Mouse (Mus musculus): ENCODE measurements around the gene Trim80.

Trim80 gene

DNA sequence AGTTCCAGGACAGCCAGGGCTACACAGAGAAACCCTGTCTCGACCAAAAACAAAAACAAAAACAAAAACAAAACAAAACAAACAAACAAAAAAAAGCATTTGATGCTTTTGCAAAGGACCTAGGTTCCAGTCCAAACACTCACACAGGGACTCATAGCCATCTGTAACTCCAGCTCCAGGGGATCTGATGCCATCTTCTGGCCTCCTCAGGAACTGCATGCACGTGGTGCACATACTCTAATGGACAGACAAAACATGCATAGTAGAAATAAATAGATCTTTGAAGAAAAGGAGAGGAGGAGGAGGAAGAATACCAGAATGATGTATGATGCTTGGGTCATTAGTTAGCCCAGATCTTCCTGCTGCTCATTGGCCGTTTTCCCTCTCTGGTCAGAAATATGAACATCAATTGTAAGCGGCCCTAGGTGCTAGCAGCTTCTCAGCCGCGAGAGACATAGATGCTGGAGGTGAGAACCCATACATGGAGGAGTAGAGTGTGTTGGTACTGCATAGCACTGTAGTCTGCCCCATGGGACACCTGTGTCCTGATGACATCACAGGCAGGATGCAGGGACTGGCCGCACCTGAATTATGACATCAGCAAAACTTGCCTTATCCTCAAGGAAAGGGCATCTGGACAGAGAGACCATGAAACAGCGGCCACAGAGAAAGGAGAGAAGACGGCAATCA lies at the start of gene Trim80:
Gene Trim80 (plus strand): TSS at position 640 of the 690 bp plus-strand sequence.
- DNase-seq (ENCODE audit: low read depth), result no peak

DNA sequence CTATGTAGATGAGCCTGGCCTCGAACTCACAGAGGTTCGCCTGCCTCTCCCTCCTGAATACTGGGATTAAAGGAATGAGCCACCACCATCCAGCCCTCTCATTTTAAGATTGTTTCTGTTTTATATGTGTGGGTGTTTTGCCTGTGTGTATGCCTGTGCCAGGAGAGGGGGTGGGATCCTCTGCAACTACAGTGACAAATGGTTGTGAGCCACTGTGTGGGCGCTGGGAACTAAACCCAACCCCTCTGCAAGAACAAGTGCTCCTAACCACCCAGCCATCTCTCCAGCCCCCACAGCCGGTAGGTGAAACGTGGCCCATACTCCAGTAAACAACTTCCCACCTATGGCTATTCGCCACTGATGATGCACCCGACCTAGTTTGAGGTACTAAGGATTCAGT lies 49.0 kb upstream of the Trim80 start:
- no peak for DNase-seq (ENCODE audit: low read depth)

DNA sequence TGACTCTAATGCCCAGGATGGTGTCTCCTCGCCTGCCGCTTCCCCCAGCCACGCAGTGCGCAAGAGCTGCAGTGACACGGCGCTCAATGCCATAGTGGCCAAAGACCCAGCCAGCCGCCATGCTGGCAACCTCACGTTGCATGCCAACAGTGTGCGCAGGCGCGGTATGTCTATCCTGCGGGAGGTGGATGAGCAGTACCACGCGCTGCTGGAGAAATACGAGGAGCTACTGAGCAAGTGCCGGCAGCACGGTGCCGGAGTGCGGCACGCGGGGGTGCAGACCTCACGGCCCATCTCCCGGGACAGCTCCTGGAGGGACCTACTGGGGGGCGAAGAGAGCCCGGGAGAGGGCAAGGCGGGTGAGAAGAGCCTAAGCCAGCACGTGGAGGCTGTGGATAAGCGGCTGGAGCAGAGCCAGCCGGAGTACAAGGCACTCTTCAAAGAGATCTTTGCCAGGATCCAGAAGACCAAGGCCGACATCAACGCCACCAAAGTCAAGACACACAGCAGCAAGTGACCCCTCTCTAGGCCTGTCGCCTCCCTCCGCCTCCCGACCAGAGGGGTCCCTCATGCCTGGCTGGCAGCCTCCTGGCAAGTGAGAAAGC lies 46.5 kb upstream of the Trim80 start:
- DNase-seq (ENCODE audit: low read depth), result no peak

DNA sequence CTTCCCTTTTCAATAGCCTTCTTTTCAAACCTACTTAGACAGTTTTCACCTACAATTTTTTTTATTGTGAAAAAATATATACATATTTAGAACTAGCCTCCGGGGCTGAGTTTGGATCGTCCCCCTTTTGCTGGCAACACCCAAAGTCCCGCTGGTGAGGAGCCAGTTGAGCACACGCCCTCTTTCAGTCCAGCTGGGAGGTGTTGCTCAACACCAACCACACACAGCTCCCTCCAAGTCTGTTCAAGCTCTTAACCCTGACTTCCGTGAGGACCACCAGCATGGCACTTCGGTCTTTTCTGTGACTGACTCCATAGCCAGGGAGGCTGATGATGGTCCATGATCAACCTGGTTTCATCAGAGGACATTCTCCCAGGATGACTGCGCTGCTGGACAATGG lies 42.3 kb upstream of the Trim80 start:
- no peak for DNase-seq (ENCODE audit: low read depth)

DNA sequence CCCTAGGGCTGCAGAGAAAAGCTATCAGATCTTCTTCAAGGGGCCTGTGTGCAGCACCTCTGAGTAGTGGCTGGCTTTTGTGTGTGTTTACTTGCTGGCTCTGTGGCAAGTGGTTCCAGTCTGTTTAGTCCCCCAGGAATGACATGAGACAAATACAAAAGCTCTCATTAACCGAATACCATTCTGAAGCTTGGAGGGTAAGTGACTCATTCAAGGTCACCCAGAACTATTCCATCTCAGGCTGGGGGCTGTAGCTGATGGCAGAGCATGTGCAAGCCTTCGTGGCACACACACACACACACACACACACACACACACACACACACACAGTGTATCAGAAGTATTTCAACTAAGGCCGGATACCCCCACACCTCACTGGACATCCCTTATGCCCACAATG lies 40.2 kb upstream of the Trim80 start:
- no peak for DNase-seq (ENCODE audit: low read depth)

DNA sequence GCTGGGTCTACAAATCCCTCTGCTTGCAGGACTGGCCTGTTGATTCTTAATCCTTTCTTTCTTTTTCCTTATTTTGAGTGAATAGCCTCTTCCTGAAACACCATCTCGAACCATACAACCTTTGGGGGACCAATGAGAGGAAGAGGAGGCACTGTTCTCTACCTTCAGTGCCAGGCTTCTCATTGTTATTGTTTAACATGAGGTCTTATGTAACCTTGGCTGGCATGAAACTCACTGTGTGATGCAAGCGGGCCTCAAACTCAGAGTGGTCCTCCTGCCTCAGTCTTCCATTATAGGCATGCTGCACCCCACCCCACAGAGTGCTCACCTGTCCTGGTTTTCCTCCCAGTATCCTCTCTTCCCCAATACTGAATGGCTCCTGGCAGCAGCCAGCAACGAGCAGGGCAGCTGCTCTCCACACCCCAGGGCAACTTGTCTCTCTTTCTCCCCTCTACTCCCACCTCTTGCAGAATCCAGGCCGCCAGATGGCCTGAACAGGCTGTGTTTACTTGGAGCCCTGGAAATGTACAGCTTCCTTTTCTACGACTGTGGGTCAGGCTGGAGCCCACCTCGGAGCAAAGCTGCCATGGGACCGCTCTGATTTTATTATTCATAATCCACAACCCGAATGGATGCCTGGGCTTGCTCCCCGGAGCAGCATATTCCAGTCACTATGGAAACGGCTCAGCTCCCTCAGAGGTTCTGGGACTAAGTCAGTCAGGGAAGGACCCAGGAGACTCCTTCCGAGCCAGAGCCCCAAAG lies 39.5 kb upstream of the Trim80 start:
- DNase-seq (ENCODE audit: low read depth), result no peak

DNA sequence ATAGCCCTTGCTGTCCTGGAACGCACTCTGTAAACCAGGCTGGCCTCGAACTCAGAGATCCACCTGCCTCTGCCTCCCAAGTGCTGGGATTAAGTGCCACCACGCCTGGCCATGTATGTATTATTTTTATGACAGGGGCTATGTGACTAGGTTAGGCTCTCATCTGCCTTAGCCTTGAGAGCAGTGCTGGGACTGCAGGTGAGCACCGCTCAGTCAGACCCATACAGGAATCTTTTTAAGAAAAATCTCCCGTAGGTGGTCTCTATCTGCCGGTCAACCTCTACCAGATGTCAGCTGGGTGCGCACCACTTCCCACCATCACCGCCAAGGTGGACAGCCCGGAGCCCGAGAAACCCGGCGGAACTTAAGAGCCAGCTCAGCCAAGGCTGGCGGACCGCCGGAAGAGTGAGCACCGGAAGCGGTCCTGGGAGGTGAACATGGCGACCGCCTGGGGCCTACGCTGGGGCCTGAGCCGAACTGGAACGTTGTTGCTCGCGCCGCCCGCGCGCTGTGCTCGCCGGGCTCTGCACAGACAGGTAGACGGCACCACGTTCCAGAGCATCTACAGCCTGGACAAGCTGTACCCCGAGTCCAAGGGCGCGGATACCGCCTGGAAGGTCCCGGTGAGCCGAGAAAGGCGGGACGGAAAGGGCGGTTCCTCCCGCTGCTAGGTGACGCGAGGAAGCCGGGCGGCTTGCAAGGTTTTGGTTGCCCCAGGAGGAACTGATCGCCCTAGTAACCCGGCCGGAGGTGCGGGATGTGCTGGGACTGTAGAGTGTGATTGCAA lies 36.8 kb upstream of the Trim80 start, which contains the start of gene Mrpl58:
Gene Mrpl58 (plus strand): TSS at position 415 of the 787 bp plus-strand sequence.
- peak; percentile 87 for DNase-seq (ENCODE audit: low read depth)

DNA sequence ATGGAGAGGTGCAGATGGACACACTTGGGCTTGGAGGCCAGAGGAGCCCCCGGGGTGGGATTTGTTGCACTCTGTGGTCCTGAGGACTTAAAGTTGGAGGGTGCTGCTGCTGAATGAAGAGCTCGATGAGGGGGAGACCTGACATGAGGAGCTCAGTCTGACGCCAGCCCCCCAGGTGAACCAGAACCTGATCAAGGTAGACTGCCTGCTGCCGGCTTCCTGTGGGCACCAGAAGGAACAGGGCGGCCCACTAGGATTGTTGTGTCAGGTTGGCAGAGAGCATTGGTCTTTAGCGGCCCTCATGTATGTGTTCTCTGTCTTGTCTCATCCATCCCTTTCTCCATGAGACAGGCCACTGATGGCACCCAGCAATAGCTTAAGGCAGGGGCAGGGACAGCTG lies 34.6 kb upstream of the Trim80 start:
- DNase-seq (ENCODE audit: low read depth), result no peak

DNA sequence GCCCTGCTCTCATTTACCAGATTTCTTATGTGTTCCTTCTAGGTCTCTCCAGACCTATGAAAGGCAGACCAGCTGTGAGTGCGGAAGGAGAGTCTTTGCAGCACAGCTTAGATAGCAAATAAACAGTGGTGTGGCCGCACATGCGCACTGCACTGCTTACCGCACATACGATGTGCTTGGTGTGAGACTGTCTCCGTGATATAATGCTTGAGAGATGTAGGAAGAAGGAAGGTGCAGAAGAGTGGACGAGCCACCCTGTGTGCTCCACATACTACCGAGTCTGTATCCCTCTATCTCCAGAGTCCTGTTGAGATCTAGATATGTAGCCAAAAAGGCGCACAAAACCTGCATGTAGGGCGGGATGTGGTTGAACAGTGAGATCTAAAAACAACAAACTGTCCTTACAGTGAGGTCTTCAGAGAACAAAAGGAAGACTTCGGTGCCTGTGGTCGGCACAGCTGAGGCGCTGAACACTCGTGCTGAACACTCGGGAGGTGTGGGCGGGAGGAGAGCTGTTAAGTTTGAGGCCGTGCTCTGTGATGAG lies 33.4 kb upstream of the Trim80 start:
- DNase-seq (ENCODE audit: low read depth), result peak; percentile 92

DNA sequence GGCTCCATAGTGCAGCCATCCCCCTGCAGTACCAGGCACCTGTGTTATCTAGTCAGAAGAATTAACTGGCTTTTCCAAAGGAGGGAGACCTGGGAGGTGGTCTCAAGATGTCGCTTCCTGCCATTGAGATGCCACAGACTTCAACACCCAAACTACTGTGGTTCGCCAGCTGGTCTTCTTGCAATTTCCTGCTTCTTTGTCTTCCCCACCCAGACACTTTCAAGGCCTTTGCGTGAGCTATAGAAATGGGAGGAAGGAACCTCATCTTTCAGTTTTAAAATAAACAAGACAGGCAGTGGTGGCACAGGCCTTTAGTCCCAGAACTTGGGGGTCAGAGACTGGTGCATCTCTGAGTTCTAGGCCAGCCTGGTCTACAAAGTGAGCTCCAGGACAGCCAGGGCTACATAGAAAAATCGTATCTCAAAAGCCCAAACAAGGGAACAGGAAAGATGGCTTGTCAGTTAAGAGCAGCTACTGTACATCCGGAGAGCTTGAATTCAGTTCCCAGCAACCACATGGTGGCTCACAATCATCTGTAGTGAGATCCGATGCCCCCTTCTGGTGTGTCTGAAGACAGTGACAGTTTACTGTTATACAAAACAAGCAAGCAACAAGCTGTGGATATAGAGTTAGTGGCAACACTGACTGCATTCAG lies 32.0 kb upstream of the Trim80 start:
- peak; percentile 75 for DNase-seq (ENCODE audit: low read depth)

DNA sequence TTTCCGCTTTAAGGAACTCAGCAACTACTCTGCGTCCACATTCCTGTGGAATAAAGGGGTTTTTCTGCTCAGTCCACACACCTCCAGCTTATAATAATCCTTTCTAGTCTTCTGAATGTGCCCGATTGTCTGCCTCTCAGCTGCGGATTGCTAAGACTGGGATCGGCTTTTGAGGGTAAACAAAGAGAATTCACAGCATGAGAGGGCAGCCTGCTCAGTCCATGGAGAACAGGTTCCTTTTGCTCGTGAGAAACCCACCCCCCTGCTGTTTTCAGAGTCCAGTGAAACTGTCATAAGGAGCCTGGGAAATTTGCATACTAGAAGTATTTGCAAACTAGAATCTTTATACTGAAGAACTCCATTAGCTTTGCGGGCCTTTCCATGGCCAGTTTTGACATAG lies 30.8 kb upstream of the Trim80 start:
- no peak for DNase-seq (ENCODE audit: low read depth)

DNA sequence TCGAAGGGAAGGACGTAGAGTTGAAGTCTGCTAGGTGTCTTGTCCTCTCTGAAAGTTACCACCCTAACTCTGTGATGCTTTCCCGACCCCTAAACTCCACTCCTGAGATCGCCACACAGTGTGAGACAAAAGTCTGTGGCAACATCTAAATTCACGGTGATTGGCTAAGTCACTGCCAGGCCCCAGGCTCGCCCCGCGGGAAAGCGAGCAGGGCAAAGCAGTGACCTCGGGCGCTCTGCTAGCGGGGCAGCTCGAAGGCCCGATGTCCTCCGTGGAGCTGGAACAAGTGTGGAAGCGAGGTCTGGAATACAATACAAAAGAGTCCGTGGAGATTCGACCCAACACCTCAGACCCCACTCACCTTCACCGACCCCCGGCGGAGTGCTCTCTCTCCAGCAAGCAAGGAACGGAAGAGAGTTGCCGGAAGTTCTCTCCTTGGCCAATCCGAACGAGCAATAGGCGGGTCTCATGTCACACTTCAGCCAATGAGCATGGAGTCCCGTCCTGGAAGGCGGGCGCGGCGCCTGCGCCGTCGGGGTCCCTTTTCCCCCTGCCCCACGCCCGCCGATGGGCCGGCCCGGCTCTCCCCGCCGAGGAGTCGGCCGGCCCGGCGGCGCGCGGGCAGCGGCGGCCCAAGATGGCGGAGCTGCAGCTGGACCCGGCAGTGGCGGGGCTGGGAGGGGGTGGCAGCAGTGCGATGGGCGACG lies 20.7 kb upstream of the Trim80 start, which contains the start of the genes Atp5h and Kctd2:
Gene Atp5h (minus strand): TSS at position 432 of the 707 bp plus-strand sequence.
Gene Kctd2 (plus strand): TSS at position 598 of the 707 bp plus-strand sequence.
- DNase-seq (ENCODE audit: low read depth), result peak; percentile 96

DNA sequence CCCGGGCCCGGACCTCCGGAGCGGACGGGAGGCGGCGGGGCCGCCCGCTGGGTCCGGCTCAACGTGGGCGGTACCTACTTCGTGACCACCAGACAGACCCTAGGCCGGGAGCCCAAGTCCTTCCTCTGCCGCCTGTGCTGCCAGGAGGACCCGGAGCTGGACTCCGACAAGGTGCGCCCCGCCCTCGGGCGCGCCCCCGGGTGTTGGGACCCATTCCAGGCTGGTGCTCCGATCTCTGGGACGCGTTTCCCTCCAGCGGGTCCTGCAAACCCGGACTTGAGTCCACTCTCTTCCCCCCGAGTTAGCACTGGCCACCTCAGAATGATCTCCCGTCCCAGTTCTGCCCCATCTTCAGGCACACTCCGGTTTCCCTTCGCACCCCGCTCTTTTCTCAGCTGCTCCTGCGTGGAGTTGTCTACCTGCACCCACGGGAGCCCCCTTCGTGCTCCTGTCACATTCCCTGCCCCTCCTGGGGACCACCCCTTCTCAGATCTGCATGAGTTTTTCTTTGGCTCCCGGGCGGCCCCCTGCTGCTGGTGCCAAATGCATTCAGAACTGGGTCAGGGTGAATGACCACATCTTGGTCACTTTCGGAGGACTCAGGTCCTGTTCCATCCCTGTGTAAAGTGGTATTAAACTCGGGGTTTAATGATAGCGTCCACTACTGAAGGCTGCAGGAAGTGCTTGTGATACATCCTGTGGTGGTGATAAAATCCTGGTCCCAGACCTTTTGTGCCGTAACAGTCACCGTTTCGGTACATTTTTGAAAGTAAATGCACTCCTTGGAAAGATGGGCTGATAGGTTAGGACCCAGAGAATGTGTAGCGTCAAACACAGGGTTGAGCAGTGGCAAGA lies 19.8 kb upstream of the Trim80 start:
- DNase-seq (ENCODE audit: low read depth), result peak; percentile 54

DNA sequence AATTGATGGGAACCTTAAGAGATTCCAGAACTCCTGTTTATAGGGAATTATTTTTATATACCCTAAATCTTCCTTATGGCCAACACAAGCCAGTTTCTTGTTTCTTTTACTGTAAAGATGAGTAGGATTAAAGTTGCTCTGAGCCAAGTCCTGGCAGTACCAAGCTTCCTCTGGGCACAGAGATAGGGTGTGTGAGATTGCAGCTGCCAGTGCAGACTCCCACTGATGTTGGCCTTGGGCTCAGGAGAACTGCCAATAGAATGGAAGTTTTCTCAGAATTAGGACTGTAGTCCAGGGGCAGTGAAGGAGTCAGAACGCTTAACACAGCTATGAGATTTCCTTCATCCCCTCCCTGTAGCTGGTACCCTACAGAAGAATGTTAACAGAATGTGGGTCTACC lies 19.0 kb upstream of the Trim80 start:
- no peak for DNase-seq (ENCODE audit: low read depth)

DNA sequence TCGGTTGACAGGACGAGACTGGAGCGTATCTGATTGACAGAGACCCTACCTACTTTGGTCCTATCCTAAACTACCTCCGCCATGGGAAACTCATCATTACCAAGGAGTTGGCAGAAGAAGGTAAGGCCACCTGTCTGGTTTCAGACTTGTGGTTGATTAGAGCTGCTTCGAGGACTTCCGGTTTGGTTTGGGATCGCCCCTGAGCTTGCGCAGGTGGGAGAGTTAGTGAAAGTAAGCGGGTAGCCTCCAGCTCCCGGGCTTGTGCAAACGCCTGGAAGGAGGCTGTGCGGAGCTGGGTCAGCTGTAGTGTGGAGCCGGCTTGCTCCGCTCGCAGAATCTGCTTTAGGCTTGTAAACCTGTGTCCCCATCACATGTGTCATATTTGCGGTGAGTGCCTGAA lies 18.4 kb upstream of the Trim80 start:
- no peak for DNase-seq (ENCODE audit: low read depth)

DNA sequence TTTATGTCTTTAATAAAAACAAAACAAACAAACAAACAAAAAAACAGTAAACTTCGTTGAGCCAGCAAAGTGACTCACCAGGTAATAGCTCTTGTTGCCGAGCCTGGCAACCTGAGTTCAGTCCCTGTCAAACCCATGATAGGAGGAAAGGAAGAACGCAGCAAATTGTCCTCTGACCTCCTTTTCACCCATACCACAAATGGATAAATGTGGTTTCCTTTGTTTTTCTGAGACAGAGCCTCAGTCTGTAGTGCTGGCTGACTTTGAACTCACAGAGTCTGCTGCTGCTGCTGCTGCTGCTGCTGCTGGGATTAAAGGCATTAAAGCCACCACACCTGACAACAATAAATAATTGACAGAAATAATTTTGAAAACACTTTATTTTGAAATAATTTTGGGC lies 17.3 kb upstream of the Trim80 start:
- DNase-seq (ENCODE audit: low read depth), result peak; percentile 72

DNA sequence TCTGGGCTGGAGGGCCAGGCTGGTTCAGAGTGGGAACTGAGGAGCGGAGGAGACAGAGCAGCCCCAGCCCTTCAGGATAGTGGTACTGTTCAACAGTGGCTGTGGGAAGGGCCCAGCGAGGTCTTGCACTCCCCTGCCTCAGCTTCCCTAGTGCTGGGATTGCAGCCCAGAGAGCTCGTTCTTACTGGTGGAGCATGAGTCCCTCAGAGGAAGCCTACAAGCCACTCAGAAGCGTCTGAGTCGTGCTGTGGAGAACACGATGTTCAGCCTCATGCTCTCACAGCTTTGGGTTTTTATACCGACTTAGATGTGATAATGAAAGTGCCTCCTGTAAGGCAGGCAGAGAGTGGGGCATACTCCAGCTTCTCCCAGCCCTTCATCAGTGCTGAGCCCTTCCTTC lies 15.7 kb upstream of the Trim80 start:
- DNase-seq (ENCODE audit: low read depth), result no peak

DNA sequence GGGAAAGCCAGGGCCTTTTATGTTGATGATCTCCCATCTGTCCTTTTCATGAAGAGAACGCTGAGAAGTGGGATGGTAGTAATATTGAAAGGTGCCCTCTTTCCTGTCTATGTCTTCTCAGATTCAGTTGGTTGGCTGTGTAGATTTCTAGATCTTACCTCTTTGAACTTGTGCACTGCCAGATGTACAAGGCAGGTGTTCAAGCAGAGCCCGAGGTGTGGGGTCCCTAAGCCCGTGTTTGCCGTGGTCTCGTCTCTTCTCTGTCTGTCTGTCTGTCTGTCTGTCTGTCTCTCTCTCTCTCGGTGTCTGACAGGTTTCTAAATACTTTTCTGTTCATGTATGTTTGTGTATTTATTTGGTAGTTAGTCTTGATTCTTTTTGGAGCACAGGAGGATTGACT lies 14.7 kb upstream of the Trim80 start:
- no peak for DNase-seq (ENCODE audit: low read depth)

DNA sequence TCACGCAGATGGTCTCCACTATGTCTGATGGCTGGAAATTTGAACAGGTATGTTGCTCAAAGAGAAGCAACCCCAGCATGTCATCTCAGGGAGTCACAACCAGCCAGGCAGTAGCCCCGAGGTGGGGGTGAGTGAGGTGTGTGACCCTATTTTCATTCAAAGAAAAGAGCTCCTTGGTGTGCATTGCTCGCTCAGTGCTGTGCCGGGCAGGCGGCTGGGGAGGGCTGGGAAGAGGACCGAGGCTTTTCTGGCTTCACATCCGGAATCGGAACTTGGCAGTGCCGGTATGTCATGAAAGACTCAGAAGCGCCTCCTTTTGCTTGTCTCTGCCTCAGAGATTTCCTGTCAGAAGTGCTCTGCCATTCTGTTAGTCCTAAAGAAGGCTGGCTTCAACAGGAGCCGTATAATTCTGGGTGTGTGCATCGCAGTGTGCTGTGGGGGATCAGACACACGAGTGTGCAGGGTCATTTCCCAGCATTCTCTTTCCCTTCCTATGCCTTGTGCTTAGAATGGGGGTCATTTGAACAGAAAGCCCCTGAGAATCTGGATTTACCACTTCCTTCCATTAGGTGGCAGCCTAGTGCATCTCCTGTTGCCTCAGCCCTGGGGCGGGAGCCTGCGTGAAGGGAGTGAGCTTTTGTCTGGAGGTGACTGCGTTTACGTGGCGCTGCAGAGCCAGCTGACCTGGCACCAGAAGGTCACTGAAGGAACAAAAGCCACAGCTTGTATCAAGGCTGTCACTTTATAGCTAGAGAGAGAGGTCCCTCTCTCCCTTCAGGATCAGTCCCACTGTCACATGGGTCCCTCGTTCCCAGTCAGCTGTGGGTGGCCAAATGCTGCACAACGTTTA lies 12.6 kb upstream of the Trim80 start:
- peak; percentile 91 for DNase-seq (ENCODE audit: low read depth)
